Mouse (Mus musculus) forebrain, embryonic 14.5 days (tissue): ENCODE results near the gene Misp. TPM values are rescaled to one million over a fixed set of nuclear protein-coding genes. Genes with fewer than 3 reads are reported as not detected.
A peak's percentile ranks its signal among the peaks of the same experiment; 100 is the strongest.

Experiments used
- ATAC-seq: fragments of 200-750 bp; cut with Nextera tagmentation; 2 replicates; pipeline ENCODE4 v1.8.0; 2017; ENCODE audit warnings: mild to moderate bottlenecking, moderate library complexity
- DNase-seq: peaks from one replicate; pipeline ENCODE4 v3.0.0-alpha.2; 2015; ENCODE audit warnings: low spot score
- H3K27ac ChIP-seq: fragments of 300-500 bp; sonication (generic); 2 replicates; pipeline ENCODE4 v1.5.1; 2014; ENCODE audit warnings: low read depth, mild to moderate bottlenecking, control low read depth, low read length, moderate library complexity
- H3K27me3 ChIP-seq: fragments of 300-500 bp; sonication (generic); replicated peaks from 2 replicates; pipeline ENCODE4 v1.6.1; 2014; ENCODE audit warnings: low read length, control low read depth, mixed read lengths; ENCODE audit not compliant: control insufficient read depth, insufficient read depth
- H3K36me3 ChIP-seq: fragments of 300-500 bp; sonication (generic); 2 replicates; pipeline ENCODE4 v1.6.1; 2014; ENCODE audit warnings: low read length, control low read depth; ENCODE audit not compliant: control insufficient read depth, insufficient read depth
- H3K4me1 ChIP-seq: fragments of 300-500 bp; sonication (generic); 2 replicates; pipeline ENCODE4 v1.6.1; 2014; ENCODE audit warnings: antibody characterized with exemption, low read length, control low read depth; ENCODE audit not compliant: control insufficient read depth, insufficient read depth
- H3K4me2 ChIP-seq: fragments of 300-500 bp; sonication (generic); 2 replicates; pipeline ENCODE4 v1.6.1; 2014; ENCODE audit warnings: mild to moderate bottlenecking, control low read depth, low read length
- H3K4me3 ChIP-seq: fragments of 300-500 bp; sonication (generic); 2 replicates; pipeline ENCODE4 v1.5.1; 2014; ENCODE audit warnings: low read depth, low read length, control low read depth
- H3K9ac ChIP-seq: fragments of 300-500 bp; sonication (generic); 2 replicates; pipeline ENCODE4 v1.6.1; 2014; ENCODE audit warnings: mild to moderate bottlenecking, low read length, control low read depth, moderate library complexity
- H3K9me3 ChIP-seq: fragments of 300-500 bp; sonication (generic); replicated peaks from 2 replicates; pipeline ENCODE4 v1.6.1; 2016; ENCODE audit warnings: low read length, control low read depth, mixed read lengths; ENCODE audit not compliant: control insufficient read depth
- WGBS: fragments of 180-500 bp; shearing (Covaris S2); extraction: QIAGEN DNeasy Blood & Tissue Kit; methylation state at CpG from one replicate; pipeline ENCODE4 v1.1.7; 2014; 5-methylcytosine and 5-hydroxymethylcytosine counted together
- microRNA-seq: library from miRNA; unstranded; fragments of <30 nt; microRNA quantifications from one replicate; pipeline ENCODE4, GENCODE M21; 2016
- polyA plus RNA-seq: library from polyadenylated mRNA; unstranded; fragments of >200 nt; fragmentation: Nextera tagmentation; extraction: Ambion mirVana; gene quantifications from 2 replicates; pipeline ENCODE4 v1.2.1, GENCODE M21; 2014

Misp gene
- polyA plus RNA-seq, 1 experiment from 2014 or later: 0.41 TPM

- Histone ChIP-seq H3K36me3 (peaks cover 24% of the 10 kb centered on the region), H3K27me3 (no peaks in the 10 kb centered on the region), H3K27ac (peak within 1 kb of the TSS; percentile 97), H3K4me1 (peaks cover 14% of the 10 kb centered on the region), H3K9ac (peak within 1 kb of the TSS; percentile 98), H3K4me3 (peak within 1 kb of the TSS; percentile 85), H3K4me2 (peak within 1 kb of the TSS; percentile 74), H3K9me3 (no peaks in the 10 kb centered on the region)
- WGBS: 0% methylated on average over 51 of the region's 57 CpGs
- DNase-seq (peak; percentile 89), ATAC-seq (peak; percentile 93)
These were observed 53.6 kb downstream of the Misp start, which contains the start of the genes Prtn3 and Plppr3 for GRCm38 (mm10) chr10:79874290-79874862. Gene Prtn3, plus strand, starts transcription at chr10:79874476. Gene Plppr3, minus strand, starts transcription at chr10:79874634.

DNA sequence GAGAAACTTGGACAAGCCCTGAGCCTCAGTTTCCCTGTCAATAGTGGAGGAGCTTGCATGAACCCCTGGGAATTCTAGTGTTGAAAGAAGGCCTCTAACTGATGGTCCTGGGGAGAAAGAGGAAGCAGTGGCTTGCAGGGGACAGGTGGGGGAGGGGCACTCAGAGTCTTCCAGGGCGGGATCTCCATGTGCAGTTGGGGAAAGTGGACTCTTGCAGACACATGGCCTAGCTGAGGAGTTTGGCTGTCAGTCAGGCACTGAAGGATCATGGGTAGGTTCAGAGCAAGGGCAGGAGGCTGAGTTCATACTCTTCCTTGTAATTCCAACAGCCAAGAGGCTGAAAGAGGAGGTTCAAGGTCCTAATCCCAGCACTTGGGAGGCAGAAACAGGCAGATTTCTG lies 56.4 kb downstream of the Misp start:
- ATAC-seq: no peak
- H3K4me2 ChIP-seq: no peak overlapping the region
- WGBS: 56% methylated on average over 1 of the region's 1 CpGs

DNA sequence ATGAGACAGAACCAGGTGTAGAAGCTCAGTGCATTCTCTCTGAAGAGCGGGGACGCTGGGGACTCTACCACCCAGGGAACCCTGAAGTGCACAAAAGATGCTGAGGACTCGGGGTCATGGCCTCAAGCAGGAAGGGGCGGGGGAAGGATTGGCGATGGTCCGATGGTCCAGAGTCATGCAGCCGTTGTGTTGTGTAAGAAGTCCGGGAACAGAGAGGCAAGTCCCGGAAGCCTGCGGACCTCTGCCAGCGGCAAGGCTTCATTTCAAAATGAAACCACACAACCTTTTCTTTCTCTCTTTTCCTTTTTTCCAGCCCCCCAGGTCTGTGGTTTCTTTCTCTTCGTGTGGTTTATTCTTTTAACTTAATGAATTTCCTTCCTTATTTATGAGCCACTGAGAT lies 57.0 kb downstream of the Misp start:
- Histone ChIP-seq H3K9ac (no peak overlapping the region), H3K36me3 (no peaks in the 10 kb centered on the region), H3K4me2 (no peak overlapping the region), H3K27me3 (0 out of 2 replicates have a peak, but pooled peaks cover 9% of the 10 kb centered on the region), H3K9me3 (no peaks in the 10 kb centered on the region), H3K27ac (no peak overlapping the region), H3K4me3 (no peak overlapping the region), H3K4me1 (peaks cover 11% of the 10 kb centered on the region)
- ATAC-seq (no peak), DNase-seq (no peak)
- WGBS: 56% methylated on average over 12 of the region's 12 CpGs

More for the DNA sequence above, 56.4 kb downstream of the Misp start:
- Histone ChIP-seq H3K4me3 (no peak overlapping the region), H3K9ac (no peak overlapping the region), H3K27me3 (0 out of 2 replicates have a peak, but pooled peaks cover 3% of the 10 kb centered on the region), H3K4me1 (peaks cover 10% of the 10 kb centered on the region), H3K27ac (no peak overlapping the region), H3K36me3 (no peaks in the 10 kb centered on the region), H3K9me3 (no peaks in the 10 kb centered on the region)
- DNase-seq: no peak

DNA sequence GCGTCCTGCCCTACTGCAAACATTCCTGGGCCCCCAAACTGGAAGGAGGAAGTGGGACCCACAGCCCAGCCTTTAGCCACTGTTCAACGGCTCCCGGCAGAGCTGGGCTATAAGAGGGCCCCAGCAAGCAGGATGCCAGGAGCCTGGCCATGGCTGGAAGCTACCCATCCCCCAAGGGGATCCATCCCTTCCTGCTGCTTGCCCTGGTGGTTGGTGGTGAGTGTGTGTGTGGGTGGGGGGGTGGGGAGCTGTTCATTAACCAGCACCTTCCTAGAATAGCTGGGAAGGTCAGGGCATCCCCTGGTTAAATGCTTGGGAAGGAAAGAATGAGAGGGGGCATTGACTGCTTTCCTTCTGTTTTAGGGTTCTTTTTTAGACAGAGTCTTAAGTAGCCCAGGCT lies 58.7 kb downstream of the Misp start:
- DNase-seq (no peak), ATAC-seq (no peak)
- H3K4me2 ChIP-seq: no peak overlapping the region
- no peak overlapping the region for H3K27ac ChIP-seq
- 49% methylated on average over 3 of the region's 3 CpGs for WGBS
- H3K4me3 ChIP-seq: no peak overlapping the region
- H3K27me3 ChIP-seq: peaks cover 9% of the 10 kb centered on the region; the same call in 1 of the 2 replicates
- H3K36me3 ChIP-seq: no peaks in the 10 kb centered on the region
- H3K9ac ChIP-seq: no peak overlapping the region
- H3K4me1 ChIP-seq: peaks cover 11% of the 10 kb centered on the region
- no peaks in the 10 kb centered on the region for H3K9me3 ChIP-seq

Small RNA genes within 50 kb of the gene (microRNA-seq; reads per million reads assigned to microRNA genes)
- not detected for gene Mir6910

Other genes with a start within 250 kb of the Misp start
- not detected in 2 replicates for gene Theg, start 233.7 kb upstream of the Misp start, polyA plus RNA-seq
- 0.46 and 0.52 TPM in 2 replicates for gene C2cd4c, start 207.0 kb upstream of the Misp start, polyA plus RNA-seq
- 5.9 and 6.5 TPM in 2 replicates for gene Shc2, start 183.1 kb upstream of the Misp start, polyA plus RNA-seq
- 0.14 and 0.17 TPM in 2 replicates for gene Odf3l2, start 175.3 kb upstream of the Misp start, polyA plus RNA-seq
- 1.1 and 1.2 TPM in 2 replicates for gene Madcam1, start 156.4 kb upstream of the Misp start, polyA plus RNA-seq
- 101 and 105 TPM in 2 replicates for gene Tpgs1, start 151.6 kb upstream of the Misp start, polyA plus RNA-seq
- gene Cdc34, start 138.8 kb upstream of the Misp start, polyA plus RNA-seq: 76.0 and 76.9 TPM in 2 replicates
- 1.4 and 1.5 TPM in 2 replicates for gene Gzmm, start 132.0 kb upstream of the Misp start, polyA plus RNA-seq
- 725 and 788 TPM in 2 replicates for gene Bsg, start 116.5 kb upstream of the Misp start, polyA plus RNA-seq
- gene Hcn2, start 104.4 kb upstream of the Misp start, polyA plus RNA-seq: 0.32 and 0.56 TPM in 2 replicates
- 32.1 and 33.4 TPM in 2 replicates for gene Polrmt, start 74.4 kb upstream of the Misp start, polyA plus RNA-seq
- 0.28 and 0.38 TPM in 2 replicates for gene Fgf22, start 65.9 kb upstream of the Misp start, polyA plus RNA-seq
- gene Rnf126, start 54.0 kb upstream of the Misp start, polyA plus RNA-seq: 60.6 and 75.7 TPM in 2 replicates
- gene Fstl3, start 43.7 kb upstream of the Misp start, polyA plus RNA-seq: 0.58 and 0.96 TPM in 2 replicates
- gene Prss57, start 30.0 kb upstream of the Misp start, polyA plus RNA-seq: 0.37 TPM in 1 of 2 replicates, not detected in the other
- gene Palm, start 27.4 kb upstream of the Misp start, polyA plus RNA-seq: 182 and 257 TPM in 2 replicates
- gene Ptbp1, start 33.4 kb downstream of the Misp start, polyA plus RNA-seq: 98.2 and 109 TPM in 2 replicates
- 16.9 and 17.1 TPM in 2 replicates for gene Prtn3, start 53.5 kb downstream of the Misp start, polyA plus RNA-seq
- gene Plppr3, start 53.6 kb downstream of the Misp start, polyA plus RNA-seq: 224 and 298 TPM in 2 replicates
- gene Elane, start 65.3 kb downstream of the Misp start, polyA plus RNA-seq: 0.36 TPM in 1 of 2 replicates, not detected in the other
- gene Cfd, start 69.9 kb downstream of the Misp start, polyA plus RNA-seq: not detected in 2 replicates
- gene Med16, start 87.9 kb downstream of the Misp start, polyA plus RNA-seq: 40.5 and 47.6 TPM in 2 replicates
- gene Gm26602, start 89.9 kb downstream of the Misp start, polyA plus RNA-seq: 6.0 and 21.9 TPM in 2 replicates
- gene Kiss1r, start 96.0 kb downstream of the Misp start, polyA plus RNA-seq: 1.6 and 1.8 TPM in 2 replicates
- 175 and 197 TPM in 2 replicates for gene R3hdm4, start 100.2 kb downstream of the Misp start, polyA plus RNA-seq
- 1.1 and 2.3 TPM in 2 replicates for gene Arid3a, start 106.1 kb downstream of the Misp start, polyA plus RNA-seq
- gene Wdr18, start 139.2 kb downstream of the Misp start, polyA plus RNA-seq: 96.4 and 101 TPM in 2 replicates
- gene Grin3b, start 149.7 kb downstream of the Misp start, polyA plus RNA-seq: 0.23 and 0.40 TPM in 2 replicates
- 10.5 and 13.4 TPM in 2 replicates for gene Tmem259, start 163.3 kb downstream of the Misp start, polyA plus RNA-seq
- 33.2 and 40.0 TPM in 2 replicates for gene Cnn2, start 167.6 kb downstream of the Misp start, polyA plus RNA-seq
- gene Abca7, start 175.5 kb downstream of the Misp start, polyA plus RNA-seq: 2.1 and 3.1 TPM in 2 replicates
- 1.1 and 1.5 TPM in 2 replicates for gene Arhgap45, start 195.7 kb downstream of the Misp start, polyA plus RNA-seq
- 205 and 219 TPM in 2 replicates for gene Polr2e, start 218.8 kb downstream of the Misp start, polyA plus RNA-seq
- 555 and 632 TPM in 2 replicates for gene Gpx4, start 226.2 kb downstream of the Misp start, polyA plus RNA-seq